Mouse (Mus musculus) thymus, postnatal 0 days (tissue): ENCODE results near the gene Mup19. TPM values are rescaled to one million over a fixed set of nuclear protein-coding genes. Genes with fewer than 3 reads are reported as not detected.
"Not testable (repeated sequence)": the region's sequence is repeated elsewhere in the genome, so short reads cannot be mapped to it uniquely, and the experiment has no call there.

ENCODE experiments used
- DNase-seq: peaks from one replicate; pipeline ENCODE4 v3.0.0-alpha.2; 2015; ENCODE audit warnings: low spot score
- polyA plus RNA-seq: library from polyadenylated mRNA; unstranded; fragments of >200 nt; fragmentation: Nextera tagmentation; extraction: Ambion mirVana; gene quantifications from 2 replicates; pipeline ENCODE4 v1.2.1, GENCODE M21; 2015

The Mup19 gene
- polyA plus RNA-seq: 0.70 TPM in 1 of 2 replicates, not detected in the other

DNA sequence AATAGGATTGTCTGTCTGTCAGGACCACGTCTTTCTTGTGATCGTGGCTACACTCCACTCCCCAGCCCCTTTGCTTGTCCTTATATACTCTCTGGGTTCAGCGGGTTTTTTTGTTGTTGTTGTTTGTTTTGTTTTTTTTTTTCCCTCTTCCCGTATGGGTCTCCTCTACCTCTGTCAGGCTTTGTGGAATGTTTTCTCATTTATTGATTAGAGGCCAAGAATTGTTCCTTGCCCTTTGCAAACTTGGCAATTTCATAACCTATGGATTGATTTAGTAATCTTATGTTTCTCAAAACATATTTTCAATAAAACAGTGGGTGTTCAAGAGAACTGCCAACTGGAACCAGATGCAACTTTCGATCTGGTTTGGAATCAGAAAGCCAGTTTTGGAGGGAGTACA, at the start of gene Mup19:
Mup19 (minus strand) TSS at position 101 of the 400 bp plus-strand sequence.
- DNase-seq: not testable (repeated sequence)

DNA sequence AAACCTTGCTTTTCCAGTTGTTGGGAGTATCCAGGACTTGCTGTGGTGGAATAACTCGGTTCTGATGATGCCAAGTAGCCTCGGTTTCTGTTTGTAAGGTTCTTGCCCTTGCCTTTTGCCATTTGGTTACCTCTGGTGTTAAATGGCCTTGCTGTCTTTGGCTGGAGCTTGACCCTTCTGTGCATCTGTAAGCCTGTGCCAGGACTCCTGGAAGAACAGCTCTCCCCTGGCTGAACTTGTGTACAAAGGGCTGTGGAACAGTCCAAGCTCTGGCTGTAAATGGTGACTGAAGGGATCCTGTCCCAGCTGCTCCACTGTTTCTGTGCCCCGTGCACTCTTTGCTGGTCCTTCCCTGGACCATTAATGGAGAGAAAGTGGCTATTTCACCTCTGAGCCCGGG, 47.1 kb upstream of the Mup19 start:
- DNase-seq: no peak

DNA sequence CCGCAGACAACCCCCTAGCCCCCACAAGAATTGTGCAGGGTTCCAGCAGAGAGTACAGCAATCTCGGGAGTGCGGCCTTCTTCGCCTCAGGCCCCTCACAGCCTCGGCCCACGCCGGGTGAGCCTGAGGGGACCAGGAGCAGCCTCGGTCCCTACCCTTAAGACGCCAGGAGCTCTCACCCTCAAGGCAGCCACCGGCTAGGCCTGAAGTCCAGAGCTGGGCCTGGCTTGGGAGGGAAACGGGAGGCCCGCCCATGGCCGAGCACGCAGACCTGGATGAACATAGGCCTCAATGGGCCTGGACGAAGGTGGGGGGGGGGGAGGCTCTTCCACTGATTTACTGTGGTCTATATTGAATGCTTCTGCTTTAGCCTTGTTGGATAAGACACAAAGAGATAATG, 41.1 kb upstream of the Mup19 start:
- no peak for DNase-seq

DNA sequence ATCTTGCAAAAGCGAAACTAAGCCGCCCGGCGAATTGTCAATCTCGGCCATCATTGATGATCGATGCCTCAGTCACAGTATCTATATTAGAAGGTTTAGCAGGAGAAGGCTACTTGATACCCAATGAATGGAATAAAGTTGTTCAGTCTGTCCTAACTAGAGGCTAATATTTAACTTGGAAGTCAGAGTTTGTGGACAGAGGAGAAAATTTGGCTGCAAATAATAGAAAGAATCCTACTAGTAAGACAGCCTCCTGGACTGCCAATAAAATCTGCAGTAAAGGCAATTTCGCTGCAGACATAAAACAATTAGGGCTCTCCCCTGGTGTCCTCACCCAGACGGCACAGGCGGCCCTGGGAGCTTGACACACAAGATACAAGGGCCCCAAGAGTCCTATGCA, 40.5 kb upstream of the Mup19 start:
- DNase-seq: not testable (repeated sequence)

DNA sequence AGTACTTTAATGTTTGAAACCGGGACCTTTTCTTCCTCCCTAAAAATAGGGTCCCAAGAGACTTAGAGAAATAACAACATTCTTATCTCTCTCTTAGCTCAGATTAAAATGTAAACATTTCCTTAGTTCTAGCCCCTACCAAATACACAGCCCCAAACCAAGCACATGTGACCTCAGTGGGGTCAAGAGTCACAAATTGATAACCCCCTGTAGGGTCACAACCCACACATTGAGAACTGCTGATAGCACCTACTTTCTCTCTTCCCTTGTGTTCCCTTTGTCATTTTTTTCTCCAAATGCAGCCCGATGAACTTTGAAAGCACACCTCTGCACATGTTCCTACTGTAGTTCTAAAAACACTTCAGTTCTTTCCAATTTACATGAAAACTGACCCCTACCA, 33.5 kb upstream of the Mup19 start:
- DNase-seq: no peak

DNA sequence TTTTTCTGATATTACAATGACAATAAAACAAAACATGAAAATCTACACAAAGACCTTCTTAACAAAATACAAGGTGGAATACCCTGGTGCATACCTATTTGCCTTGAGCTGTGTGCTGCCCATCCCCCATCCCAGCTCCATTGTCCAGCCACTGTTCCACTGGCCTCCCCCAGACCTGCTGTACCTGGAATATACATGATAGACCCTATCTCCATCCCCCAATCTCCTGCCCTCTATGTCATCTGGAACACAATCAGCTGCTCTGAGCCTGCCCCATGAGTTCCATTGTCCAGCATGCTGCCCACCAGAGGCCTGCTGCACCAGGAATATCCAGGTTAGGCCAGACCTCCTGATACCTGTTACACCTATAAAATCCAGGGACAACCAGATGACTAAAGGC, 31.4 kb upstream of the Mup19 start:
- no peak for DNase-seq

DNA sequence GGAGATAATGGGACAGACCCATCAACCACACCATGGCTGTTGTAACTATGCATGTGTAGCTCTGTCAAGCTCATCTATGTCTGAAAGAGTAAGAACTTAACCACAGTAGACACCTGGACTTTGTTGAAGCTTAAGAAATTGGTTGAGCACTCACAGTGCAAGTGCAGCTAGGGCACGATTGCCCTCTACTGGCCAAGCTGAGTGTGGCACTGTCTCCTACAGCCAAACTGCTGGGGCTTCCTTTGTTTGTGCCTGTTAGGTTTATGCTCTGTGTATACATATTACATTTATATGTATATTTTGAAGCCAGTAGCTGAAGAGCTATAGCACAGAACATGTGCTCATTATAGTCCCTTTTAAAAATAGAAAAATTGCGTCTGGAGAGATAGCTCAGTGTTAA, 29.1 kb upstream of the Mup19 start:
- DNase-seq: not testable (repeated sequence)

DNA sequence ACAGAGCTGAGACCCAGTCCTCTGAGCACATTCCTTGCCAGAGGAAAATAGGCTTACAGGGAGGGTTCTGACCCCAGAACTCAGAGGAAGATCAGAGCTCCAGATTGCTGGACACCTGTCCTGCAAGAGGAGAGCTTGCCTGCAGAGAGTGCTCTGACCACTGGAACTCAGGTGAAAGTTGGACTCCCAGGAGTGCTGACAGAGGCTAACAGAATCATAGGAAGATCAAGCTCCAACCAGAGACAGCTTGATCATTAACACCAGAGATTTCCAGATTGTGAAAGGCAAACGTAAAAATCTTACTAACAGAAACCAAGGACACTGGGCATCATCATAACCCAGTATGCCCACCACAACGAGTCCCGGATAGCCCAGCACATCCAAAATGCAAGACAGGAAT, 26.9 kb upstream of the Mup19 start:
- not testable (repeated sequence) for DNase-seq

DNA sequence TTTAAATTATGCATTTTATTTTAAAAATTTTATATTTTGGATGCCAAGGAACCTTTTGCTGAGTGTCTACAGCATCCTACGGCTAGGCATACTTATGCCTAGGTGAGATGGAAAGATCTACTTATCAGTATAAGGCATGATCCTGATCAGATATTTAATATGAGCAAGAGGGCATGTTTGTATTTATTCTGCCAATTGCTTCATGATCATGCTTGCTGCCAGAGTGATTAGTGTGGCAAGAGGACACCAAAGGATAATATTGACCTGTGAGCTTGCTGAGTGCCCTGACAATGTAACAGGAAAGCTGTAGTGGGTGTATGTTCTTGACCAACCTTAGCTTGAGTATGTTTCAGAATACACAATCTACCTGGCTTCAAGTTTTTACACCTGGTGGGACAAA, 7.6 kb upstream of the Mup19 start:
- peak; percentile 0 for DNase-seq

DNA sequence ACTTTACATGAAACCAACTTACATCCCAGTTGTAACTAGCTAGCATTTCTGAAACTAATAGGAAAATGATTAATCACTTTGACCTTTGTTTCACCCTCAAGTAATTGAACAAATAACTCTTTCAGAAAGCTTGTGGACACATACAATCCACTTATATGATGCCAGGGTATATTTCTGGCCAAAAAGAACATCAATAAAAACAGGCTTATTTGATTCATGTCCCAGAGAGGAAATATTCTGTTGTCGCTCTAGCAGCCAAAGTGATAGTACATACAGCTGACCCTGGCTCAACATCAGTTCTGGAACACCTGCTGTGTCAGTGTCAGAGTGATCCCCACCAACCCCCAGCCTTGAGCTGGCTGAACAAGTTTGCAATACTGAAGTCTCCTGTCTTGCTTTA, 2.2 kb upstream of the Mup19 start:
- peak; percentile 0 for DNase-seq

Other genes with a start within 250 kb of the Mup19 start
- gene Mup17, start 186.4 kb downstream of the Mup19 start, polyA plus RNA-seq: not detected in 2 replicates
- gene Mup18, start 108.1 kb downstream of the Mup19 start, polyA plus RNA-seq: not detected in 2 replicates
- gene Mup5, start 53.0 kb upstream of the Mup19 start, polyA plus RNA-seq: 0.14 TPM in 1 of 2 replicates, not detected in the other